Mouse (Mus musculus): Measurements from ENCODE around the gene 4931422A03Rik.

GRCm38 (mm10) chr2:103927610-103928145 lies 100.5 kb downstream of the 4931422A03Rik start:
- TF ChIP-seq CTCF (IDR thresholded peaks at IDR 0.05; ENCODE audit: control insufficient read depth, insufficient read depth, low read length) (no peak), POLR2A (IDR thresholded peaks at IDR 0.05; ENCODE audit: borderline replicate concordance, control insufficient read depth, low read depth, low read length) (no peak)

Measured in bone marrow, adult 2 months (tissue).